Mouse (Mus musculus) limb, embryonic 10.5 days (tissue): ENCODE results near the gene Slc24a1. TPM values are rescaled to one million over a fixed set of nuclear protein-coding genes. Genes with fewer than 3 reads are reported as not detected.
"Not testable (repeated sequence)": the region's sequence is repeated elsewhere in the genome, so short reads cannot be mapped to it uniquely, and the experiment has no call there.

Experiments used
- DNase-seq: peaks from one replicate; pipeline ENCODE4 v3.0.0-alpha.2; 2017; ENCODE audit warnings: low spot score
- H3K27ac ChIP-seq: fragments of 300-500 bp; sonication (generic); 2 replicates; pipeline ENCODE4 v1.5.1; 2016; ENCODE audit warnings: mild to moderate bottlenecking
- H3K27me3 ChIP-seq: fragments of 300-500 bp; sonication (generic); 2 replicates; pipeline ENCODE4 v1.6.1; 2016; ENCODE audit warnings: low read depth, mild to moderate bottlenecking; ENCODE audit not compliant: poor library complexity, severe bottlenecking
- H3K36me3 ChIP-seq: fragments of 300-500 bp; sonication (generic); 2 replicates; pipeline ENCODE4 v1.6.1; 2016; ENCODE audit warnings: mild to moderate bottlenecking, moderate library complexity
- H3K4me1 ChIP-seq: fragments of 300-500 bp; sonication (generic); 2 replicates; pipeline ENCODE4 v1.6.1; 2016
- H3K4me3 ChIP-seq: fragments of 300-500 bp; sonication (generic); 2 replicates; pipeline ENCODE4 v1.5.1; 2016; ENCODE audit warnings: mild to moderate bottlenecking, moderate library complexity
- H3K9me3 ChIP-seq: fragments of 300-500 bp; sonication (generic); replicated peaks from 2 replicates; pipeline ENCODE4 v1.6.1; 2016; ENCODE audit warnings: mild to moderate bottlenecking
- WGBS: fragments of 180-500 bp; shearing (Covaris S2); methylation state at CpG from one replicate; pipeline ENCODE4 v1.1.7; 2016; 5-methylcytosine and 5-hydroxymethylcytosine counted together
- polyA plus RNA-seq: library from polyadenylated mRNA; unstranded; fragments of >200 nt; fragmentation: Nextera tagmentation; extraction: Ambion mirVana; gene quantifications from 2 replicates; pipeline ENCODE4 v1.2.1, GENCODE M21; 2016

Slc24a1 gene
- polyA plus RNA-seq, result 0.06 TPM in 1 of 2 replicates, not detected in the other

- whole genome bisulfite sequencing, result 37% methylated on average over 11 of the region's 11 CpGs
- no peaks in the 10 kb centered on the region for H3K9me3 ChIP-seq
- H3K27me3 ChIP-seq, result peaks cover 74% of the 10 kb centered on the region
- no peak within 1 kb of the TSS for H3K4me3 ChIP-seq
- no peak within 1 kb of the TSS for H3K27ac ChIP-seq
- no peak for DNase-seq
- no peaks in the 10 kb centered on the region for H3K36me3 ChIP-seq
- H3K4me1 ChIP-seq, result peaks cover 7% of the 10 kb centered on the region; the same call in 1 of the 2 replicates
Measured at GRCm38 (mm10) chr9:64951161-64951657, at the start of gene Slc24a1. Gene Slc24a1 (minus strand): TSS chr9:64951607.

- not testable (repeated sequence) for DNase-seq, H3K27me3 ChIP-seq, H3K27ac ChIP-seq, H3K4me3 ChIP-seq, H3K9me3 ChIP-seq, H3K4me1 ChIP-seq
- peaks cover 91% of the 10 kb centered on the region for H3K36me3 ChIP-seq
- WGBS, result 94% methylated on average over 1 of the region's 1 CpGs
Measured at GRCm38 (mm10) chr9:64995464-64995863, 44.1 kb upstream of the Slc24a1 start.

- Histone ChIP-seq H3K27me3 (no peaks in the 10 kb centered on the region), H3K4me1 (no peaks in the 10 kb centered on the region), H3K36me3 (peaks cover 97% of the 10 kb centered on the region), H3K4me3 (no peak overlapping the region), H3K9me3 (no peaks in the 10 kb centered on the region), H3K27ac (no peak overlapping the region)
- 91% methylated on average over 7 of the region's 7 CpGs for WGBS
- no peak for DNase-seq
Measured at GRCm38 (mm10) chr9:64990291-64990690, 38.9 kb upstream of the Slc24a1 start.

- DNase-seq, result no peak
- Histone ChIP-seq H3K4me1 (no peaks in the 10 kb centered on the region), H3K9me3 (no peaks in the 10 kb centered on the region), H3K36me3 (peaks cover 99% of the 10 kb centered on the region), H3K27ac (no peak overlapping the region), H3K27me3 (no peaks in the 10 kb centered on the region), H3K4me3 (no peak overlapping the region)
- WGBS, result 88% methylated on average over 6 of the region's 6 CpGs
Measured at GRCm38 (mm10) chr9:64988443-64988842, 37.0 kb upstream of the Slc24a1 start.

- DNase-seq, result no peak
- 87% methylated on average over 2 of the region's 2 CpGs for WGBS
- Histone ChIP-seq H3K27me3 (no peaks in the 10 kb centered on the region), H3K36me3 (peaks cover 100% of the 10 kb centered on the region), H3K4me3 (no peak overlapping the region), H3K9me3 (no peaks in the 10 kb centered on the region), H3K27ac (no peak overlapping the region), H3K4me1 (no peaks in the 10 kb centered on the region)
Measured at GRCm38 (mm10) chr9:64987651-64988050, 36.2 kb upstream of the Slc24a1 start.

GRCm38 (mm10) chr9:64985807-64986206, 34.4 kb upstream of the Slc24a1 start:
- Histone ChIP-seq H3K4me3 (no peak overlapping the region), H3K27ac (no peak overlapping the region), H3K36me3 (peaks cover 100% of the 10 kb centered on the region), H3K9me3 (no peaks in the 10 kb centered on the region), H3K4me1 (no peaks in the 10 kb centered on the region), H3K27me3 (no peaks in the 10 kb centered on the region)
- WGBS, result 93% methylated on average over 9 of the region's 9 CpGs
- no peak for DNase-seq

GRCm38 (mm10) chr9:64985037-64985794, 33.8 kb upstream of the Slc24a1 start:
- WGBS, result 87% methylated on average over 8 of the region's 8 CpGs
- no peak for DNase-seq
- Histone ChIP-seq H3K4me3 (no peak overlapping the region), H3K9me3 (no peaks in the 10 kb centered on the region), H3K36me3 (peaks cover 100% of the 10 kb centered on the region), H3K4me1 (no peaks in the 10 kb centered on the region), H3K27ac (no peak overlapping the region), H3K27me3 (no peaks in the 10 kb centered on the region)

GRCm38 (mm10) chr9:64981904-64982303, 30.5 kb upstream of the Slc24a1 start:
- no peak overlapping the region for H3K27ac ChIP-seq
- no peak overlapping the region for H3K4me3 ChIP-seq
- no peaks in the 10 kb centered on the region for H3K27me3 ChIP-seq
- H3K4me1 ChIP-seq, result no peaks in the 10 kb centered on the region
- peaks cover 100% of the 10 kb centered on the region for H3K36me3 ChIP-seq
- WGBS, result 81% methylated on average over 1 of the region's 1 CpGs
- H3K9me3 ChIP-seq, result no peaks in the 10 kb centered on the region
- no peak for DNase-seq

GRCm38 (mm10) chr9:64980548-64980947, 29.1 kb upstream of the Slc24a1 start:
- no peak for DNase-seq
- Histone ChIP-seq H3K9me3 (no peaks in the 10 kb centered on the region), H3K4me3 (no peak overlapping the region), H3K27me3 (no peaks in the 10 kb centered on the region), H3K4me1 (no peaks in the 10 kb centered on the region), H3K36me3 (peaks cover 100% of the 10 kb centered on the region), H3K27ac (no peak overlapping the region)
- 91% methylated on average over 3 of the region's 3 CpGs for WGBS

- peak overlapping the region; percentile 87 for H3K4me3 ChIP-seq
- peak overlapping the region; percentile 95 for H3K27ac ChIP-seq
- WGBS, result 0% methylated on average over 15 of the region's 17 CpGs
- no peaks in the 10 kb centered on the region for H3K27me3 ChIP-seq
- H3K4me1 ChIP-seq, result peaks cover 20% of the 10 kb centered on the region
- H3K36me3 ChIP-seq, result peaks cover 44% of the 10 kb centered on the region
- no peaks in the 10 kb centered on the region for H3K9me3 ChIP-seq
- no peak for DNase-seq
Measured at GRCm38 (mm10) chr9:64960978-64961320, 9.5 kb upstream of the Slc24a1 start.

- 4% methylated on average over 29 of the region's 29 CpGs for WGBS
- Histone ChIP-seq H3K9me3 (no peaks in the 10 kb centered on the region), H3K4me3 (peak within 1 kb of the TSS; percentile 87), H3K27ac (peak within 1 kb of the TSS; percentile 95), H3K36me3 (peaks cover 38% of the 10 kb centered on the region), H3K27me3 (no peaks in the 10 kb centered on the region), H3K4me1 (peaks cover 20% of the 10 kb centered on the region)
- DNase-seq, result peak; percentile 97
Measured at GRCm38 (mm10) chr9:64960117-64960977, 8.9 kb upstream of the Slc24a1 start, which contains the start of gene Ints14. Gene Ints14 (plus strand): TSS chr9:64960905.

GRCm38 (mm10) chr9:64957276-64957675, 5.9 kb upstream of the Slc24a1 start:
- DNase-seq, result no peak
- Histone ChIP-seq H3K27ac (no peak overlapping the region), H3K27me3 (peaks cover 24% of the 10 kb centered on the region), H3K9me3 (no peaks in the 10 kb centered on the region), H3K4me1 (peaks cover 20% of the 10 kb centered on the region), H3K36me3 (peaks cover 7% of the 10 kb centered on the region), H3K4me3 (no peak overlapping the region)
- 91% methylated on average over 3 of the region's 3 CpGs for WGBS

- WGBS, result 33% methylated on average over 12 of the region's 12 CpGs
- no peak overlapping the region for H3K4me3 ChIP-seq
- peaks cover 14% of the 10 kb centered on the region for H3K4me1 ChIP-seq
- no peaks in the 10 kb centered on the region for H3K36me3 ChIP-seq
- DNase-seq, result no peak
- peaks cover 33% of the 10 kb centered on the region for H3K27me3 ChIP-seq
- H3K9me3 ChIP-seq, result no peaks in the 10 kb centered on the region
- 0 out of 2 replicates have a peak overlapping the region, but pooled peaks have one; percentile 11 for H3K27ac ChIP-seq
Measured at GRCm38 (mm10) chr9:64956337-64956736, 4.9 kb upstream of the Slc24a1 start.
